1 mouse cellular context compared by ENCODE assay signal in the genomic region with DNA sequence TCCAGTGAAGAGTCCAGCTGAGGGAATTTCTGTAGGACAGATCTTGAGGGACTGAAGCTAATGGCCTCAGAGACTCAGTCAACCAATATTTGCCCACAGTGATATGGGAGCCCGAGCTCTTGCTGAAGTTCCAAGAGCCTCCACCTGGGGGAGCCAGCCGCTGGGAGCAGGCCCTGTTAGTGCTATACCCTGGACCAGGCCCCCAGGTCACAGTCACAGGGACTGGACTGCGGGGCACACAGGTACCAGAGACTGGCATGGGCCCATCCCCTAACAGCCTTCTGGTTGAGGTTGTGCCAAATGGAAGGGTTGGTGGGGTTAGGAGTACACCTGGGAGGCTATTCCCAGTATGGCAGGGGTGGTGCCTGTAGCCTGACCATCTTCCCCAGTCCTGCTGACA.
TF ChIP-seq lines count a peak whose summit lies in the region.

No protein-coding gene starts in this region.

TF ChIP-seq in MEL, 35 proteins besides CTCF, POLR2A, EP300 and RAD21 (continued from another document):
- TF ChIP-seq BHLHE40 (IDR thresholded peaks at IDR 0.05; ENCODE audit: borderline replicate concordance, low read depth, low read length) (peak; percentile 44; the same call in 1 of the 2 replicates), GABPA (IDR thresholded peaks at IDR 0.05; ENCODE audit: low read depth, low read length) (no peak), POLR2AphosphoS2 (IDR thresholded peaks at IDR 0.05; ENCODE audit: low read length) (no peak)
